Mouse (Mus musculus) spleen, adult 2 months (tissue): ENCODE data around the gene Gatd1.

Experiments
- CTCF ChIP-seq: fragments of 200-500 bp; IDR thresholded peaks from 2 replicates; pipeline ENCODE4 v1.5.1; 2011; ENCODE audit warnings: mild to moderate bottlenecking, inconsistent platforms; ENCODE audit not compliant: insufficient read depth, insufficient read length, insufficient replicate concordance; ENCODE audit errors: extremely low read depth
- POLR2A ChIP-seq: fragments of 200-500 bp; IDR thresholded peaks from 2 replicates; pipeline ENCODE4 v1.6.1; 2011; ENCODE audit warnings: low read depth, low read length, inconsistent platforms

DNA sequence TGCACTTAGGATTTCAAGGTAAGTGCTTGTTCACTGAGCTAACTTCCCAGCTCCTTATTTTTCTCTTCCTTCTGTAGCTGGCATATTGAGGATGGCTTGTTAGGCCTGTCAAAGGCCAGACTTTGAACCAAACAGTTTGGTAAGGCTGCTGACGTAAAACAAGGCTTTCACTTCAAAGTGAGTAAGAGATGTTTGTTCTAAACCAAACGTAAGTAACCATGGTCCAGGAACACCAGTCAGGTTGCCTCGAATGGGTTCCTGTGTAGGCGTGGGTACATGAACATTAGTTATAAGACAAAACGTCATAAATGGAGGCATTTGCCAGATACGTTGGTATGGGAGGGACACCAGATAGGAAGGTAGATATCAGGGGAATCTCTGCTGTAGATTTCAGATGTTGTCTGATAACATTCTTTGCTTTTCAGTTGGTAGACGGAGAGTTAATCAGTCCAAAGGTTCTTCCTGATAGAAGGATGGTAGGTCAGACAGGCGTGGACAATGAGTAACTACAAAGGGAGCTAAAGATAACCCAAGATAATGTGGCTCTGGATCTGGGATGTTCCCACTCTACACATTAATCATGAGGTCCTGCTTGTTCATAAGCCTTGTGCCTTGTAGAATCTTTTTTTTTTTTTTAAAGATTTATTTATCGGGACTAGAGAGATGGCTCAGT, 6.2 kb upstream of the Gatd1 start:
- TF ChIP-seq CTCF (no peak), POLR2A (no peak)
